Mouse (Mus musculus) ES-Bruce4 (cell line): ENCODE data around the gene Slc25a33.
"Not testable (repeated sequence)": the region's sequence is repeated elsewhere in the genome, so short reads cannot be mapped to it uniquely, and the experiment has no call there.

Experiments
- EP300 ChIP-seq: IDR thresholded peaks from 2 replicates; pipeline ENCODE4 v1.6.1; 2011; ENCODE audit warnings: low read depth, low read length; ENCODE audit not compliant: insufficient read depth
- POLR2A ChIP-seq: IDR thresholded peaks from one replicate; pipeline ENCODE4 v1.8.1; 2011; ENCODE audit warnings: low read length; ENCODE audit not compliant: insufficient read depth

- TF ChIP-seq POLR2A, EP300: not testable (repeated sequence)
These were observed 17.5 kb downstream of the Slc25a33 start for GRCm38 (mm10) chr4:149756546-149756945.
